Mouse (Mus musculus) intestine, embryonic 16.5 days (tissue): ENCODE results near the gene Fhit. TPM values are rescaled to one million over a fixed set of nuclear protein-coding genes. Genes with fewer than 3 reads are reported as not detected.

Source experiments
- ATAC-seq: fragments of 200-750 bp; cut with Nextera tagmentation; 2 replicates; pipeline ENCODE4 v1.8.0; 2017; ENCODE audit warnings: moderate TSS enrichment, moderate library complexity
- H3K27ac ChIP-seq: fragments of 300-500 bp; sonication (generic); 2 replicates; pipeline ENCODE4 v1.5.1; 2014; ENCODE audit warnings: mild to moderate bottlenecking, low read length
- H3K27me3 ChIP-seq: fragments of 300-500 bp; sonication (generic); replicated peaks from 2 replicates; pipeline ENCODE4 v1.6.1; 2014; ENCODE audit warnings: low read length, control low read depth, mixed read lengths; ENCODE audit not compliant: control insufficient read depth, insufficient read depth
- H3K36me3 ChIP-seq: fragments of 300-500 bp; sonication (generic); 2 replicates; pipeline ENCODE4 v1.6.1; 2014; ENCODE audit warnings: low read length, control low read depth; ENCODE audit not compliant: control insufficient read depth, insufficient read depth
- H3K4me1 ChIP-seq: fragments of 300-500 bp; sonication (generic); 2 replicates; pipeline ENCODE4 v1.6.1; 2014; ENCODE audit warnings: low read length, control low read depth, mixed read lengths; ENCODE audit not compliant: control insufficient read depth, insufficient read depth
- H3K4me2 ChIP-seq: fragments of 300-500 bp; sonication (generic); 2 replicates; pipeline ENCODE4 v1.6.1; 2014; ENCODE audit warnings: low read depth, low read length, control low read depth
- H3K4me3 ChIP-seq: fragments of 300-500 bp; sonication (generic); 2 replicates; pipeline ENCODE4 v1.5.1; 2014; ENCODE audit warnings: mild to moderate bottlenecking, low read length
- H3K9ac ChIP-seq: fragments of 300-500 bp; sonication (generic); 2 replicates; pipeline ENCODE4 v1.6.1; 2014; ENCODE audit warnings: low read depth, low read length
- H3K9me3 ChIP-seq: fragments of 300-500 bp; sonication (generic); 2 replicates; pipeline ENCODE4 v1.6.1; 2016; ENCODE audit warnings: low read length, control low read depth; ENCODE audit not compliant: control insufficient read depth
- WGBS: fragments of 180-500 bp; shearing (Covaris S2); extraction: QIAGEN DNeasy Blood & Tissue Kit; methylation state at CpG from one replicate; pipeline ENCODE4 v1.1.7; 2014; 5-methylcytosine and 5-hydroxymethylcytosine counted together
- polyA plus RNA-seq: library from polyadenylated mRNA; unstranded; fragments of >200 nt; fragmentation: Nextera tagmentation; extraction: Ambion mirVana; gene quantifications from 2 replicates; pipeline ENCODE4 v1.2.1, GENCODE M21; 2015

The Fhit gene
- polyA plus RNA-seq, 1 experiment from 2014 or later: 14.7 TPM

GRCm38 (mm10) chr14:10857606-10858005 lies 304.2 kb downstream of the Fhit start:
- no peak overlapping the region for H3K9ac ChIP-seq
- no peaks in the 10 kb centered on the region for H3K27me3 ChIP-seq
- no peak overlapping the region for H3K4me3 ChIP-seq
- H3K4me2 ChIP-seq: no peak overlapping the region
- no peak overlapping the region for H3K27ac ChIP-seq
- no peaks in the 10 kb centered on the region for H3K4me1 ChIP-seq
- no peaks in the 10 kb centered on the region for H3K36me3 ChIP-seq
- ATAC-seq: no peak
- WGBS: 35% methylated on average over 3 of the region's 3 CpGs
- no peaks in the 10 kb centered on the region for H3K9me3 ChIP-seq

GRCm38 (mm10) chr14:10851936-10852335 lies 309.9 kb downstream of the Fhit start:
- Histone ChIP-seq H3K4me1 (no peaks in the 10 kb centered on the region), H3K27me3 (no peaks in the 10 kb centered on the region), H3K9ac (no peak overlapping the region), H3K9me3 (no peaks in the 10 kb centered on the region), H3K36me3 (no peaks in the 10 kb centered on the region), H3K27ac (no peak overlapping the region), H3K4me2 (no peak overlapping the region), H3K4me3 (no peak overlapping the region)
- ATAC-seq: no peak
- WGBS: 91% methylated on average over 1 of the region's 1 CpGs

GRCm38 (mm10) chr14:10836001-10836400 lies 325.8 kb downstream of the Fhit start:
- Histone ChIP-seq H3K4me3 (no peak overlapping the region), H3K9me3 (no peaks in the 10 kb centered on the region), H3K27ac (no peak overlapping the region), H3K36me3 (no peaks in the 10 kb centered on the region), H3K27me3 (no peaks in the 10 kb centered on the region), H3K4me1 (no peaks in the 10 kb centered on the region), H3K4me2 (no peak overlapping the region), H3K9ac (no peak overlapping the region)
- WGBS: 58% methylated on average over 1 of the region's 1 CpGs
- no peak for ATAC-seq

- H3K4me2 ChIP-seq: no peak overlapping the region
- H3K36me3 ChIP-seq: no peaks in the 10 kb centered on the region
- H3K4me1 ChIP-seq: no peaks in the 10 kb centered on the region
- no peak overlapping the region for H3K9ac ChIP-seq
- no peak overlapping the region for H3K27ac ChIP-seq
- H3K27me3 ChIP-seq: no peaks in the 10 kb centered on the region
- WGBS: 68% methylated on average over 4 of the region's 4 CpGs
- no peak overlapping the region for H3K4me3 ChIP-seq
- no peaks in the 10 kb centered on the region for H3K9me3 ChIP-seq
- ATAC-seq: no peak
Measured at GRCm38 (mm10) chr14:10824819-10825218, 337.0 kb downstream of the Fhit start.

- WGBS: 41% methylated on average over 2 of the region's 2 CpGs
Measured at GRCm38 (mm10) chr14:10813551-10813950, 348.3 kb downstream of the Fhit start.

GRCm38 (mm10) chr14:10798489-10799180 lies 363.2 kb downstream of the Fhit start:
- 74% methylated on average over 4 of the region's 4 CpGs for WGBS
- Histone ChIP-seq H3K4me1 (no peaks in the 10 kb centered on the region), H3K4me2 (no peak overlapping the region), H3K27ac (no peak overlapping the region), H3K9ac (no peak overlapping the region), H3K27me3 (no peaks in the 10 kb centered on the region), H3K4me3 (no peak overlapping the region), H3K36me3 (no peaks in the 10 kb centered on the region), H3K9me3 (no peaks in the 10 kb centered on the region)
- no peak for ATAC-seq

More at GRCm38 (mm10) chr14:10813551-10813950, 348.3 kb downstream of the Fhit start:
- no peaks in the 10 kb centered on the region for H3K4me1 ChIP-seq
- H3K4me3 ChIP-seq: no peak overlapping the region
- H3K27me3 ChIP-seq: no peaks in the 10 kb centered on the region
- no peaks in the 10 kb centered on the region for H3K9me3 ChIP-seq
- H3K27ac ChIP-seq: no peak overlapping the region
- H3K36me3 ChIP-seq: no peaks in the 10 kb centered on the region
- ATAC-seq: no peak
- no peak overlapping the region for H3K4me2 ChIP-seq
- no peak overlapping the region for H3K9ac ChIP-seq

GRCm38 (mm10) chr14:10797595-10797994 lies 364.2 kb downstream of the Fhit start:
- Histone ChIP-seq H3K36me3 (no peaks in the 10 kb centered on the region), H3K4me3 (no peak overlapping the region), H3K27ac (no peak overlapping the region), H3K9ac (no peak overlapping the region), H3K4me2 (no peak overlapping the region), H3K4me1 (no peaks in the 10 kb centered on the region), H3K27me3 (no peaks in the 10 kb centered on the region), H3K9me3 (no peaks in the 10 kb centered on the region)
- WGBS: 76% methylated on average over 1 of the region's 1 CpGs
- ATAC-seq: no peak

DNA sequence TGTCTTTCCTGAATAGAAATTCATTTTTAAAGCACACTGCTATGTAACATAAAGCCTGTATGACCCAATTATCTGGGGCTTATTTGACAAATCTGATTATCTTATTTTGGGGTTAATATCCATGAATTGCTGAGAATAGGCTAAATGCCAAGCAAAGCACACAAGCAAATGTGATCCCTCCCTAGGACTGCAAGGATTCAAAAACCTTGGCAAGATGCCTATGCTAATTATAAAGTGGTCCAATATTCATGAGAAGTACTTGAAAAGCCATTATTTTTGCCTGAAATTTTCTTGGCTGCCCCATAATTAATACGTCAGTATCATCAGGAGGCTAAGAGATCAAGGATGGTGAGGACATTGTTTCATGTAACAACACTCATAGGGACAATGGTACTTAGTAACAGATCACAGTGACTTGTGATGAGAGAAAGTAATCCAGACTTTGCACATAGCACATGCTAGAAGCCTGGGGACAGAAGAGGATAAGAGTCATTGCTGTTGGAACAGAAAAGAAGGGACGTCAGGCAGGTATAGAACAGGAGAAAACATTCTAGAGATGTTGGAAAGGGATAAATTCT lies 366.2 kb downstream of the Fhit start:
- Histone ChIP-seq H3K36me3 (no peaks in the 10 kb centered on the region), H3K4me3 (no peak overlapping the region), H3K9me3 (no peaks in the 10 kb centered on the region), H3K27ac (no peak overlapping the region), H3K9ac (no peak overlapping the region), H3K27me3 (no peaks in the 10 kb centered on the region), H3K4me1 (no peaks in the 10 kb centered on the region), H3K4me2 (no peak overlapping the region)
- 78% methylated on average over 2 of the region's 2 CpGs for WGBS
- no peak for ATAC-seq

DNA sequence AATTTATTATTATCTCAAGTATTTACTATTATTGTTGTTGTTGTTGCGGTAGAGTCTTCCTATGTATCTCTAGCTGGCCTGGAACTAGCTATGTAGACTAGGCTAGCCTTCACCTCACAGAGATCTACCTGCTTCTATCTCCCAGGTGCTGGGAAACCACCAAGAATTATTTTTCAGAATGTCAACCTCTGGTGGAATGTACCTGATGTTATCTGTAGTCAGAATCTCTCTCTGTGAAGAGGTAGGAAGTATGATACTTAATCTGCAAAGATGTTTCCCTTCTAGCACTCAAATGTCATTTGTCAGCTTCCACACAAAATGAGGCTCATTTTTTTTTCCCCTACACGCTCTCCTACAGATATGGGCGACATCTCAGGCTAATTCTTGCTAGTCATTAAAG lies 377.9 kb downstream of the Fhit start:
- no peaks in the 10 kb centered on the region for H3K27me3 ChIP-seq
- H3K9me3 ChIP-seq: no peaks in the 10 kb centered on the region
- no peaks in the 10 kb centered on the region for H3K36me3 ChIP-seq
- WGBS: 88% methylated on average over 3 of the region's 3 CpGs
- no peaks in the 10 kb centered on the region for H3K4me1 ChIP-seq
- no peak overlapping the region for H3K4me2 ChIP-seq
- H3K27ac ChIP-seq: no peak overlapping the region
- ATAC-seq: no peak
- no peak overlapping the region for H3K9ac ChIP-seq
- H3K4me3 ChIP-seq: no peak overlapping the region

GRCm38 (mm10) chr14:10778721-10779120 lies 383.1 kb downstream of the Fhit start:
- no peak for ATAC-seq
- Histone ChIP-seq H3K36me3 (no peaks in the 10 kb centered on the region), H3K9me3 (no peaks in the 10 kb centered on the region), H3K4me1 (no peaks in the 10 kb centered on the region), H3K4me3 (no peak overlapping the region), H3K4me2 (no peak overlapping the region), H3K27ac (no peak overlapping the region), H3K9ac (no peak overlapping the region), H3K27me3 (no peaks in the 10 kb centered on the region)
- 89% methylated on average over 2 of the region's 2 CpGs for WGBS
